Mouse (Mus musculus) layer of hippocampus, adult 11-12 months (tissue): ENCODE data around the gene Usp21.

Source experiments
- DNase-seq: peaks from one replicate; pipeline ENCODE4 v3.0.0; 2022; ENCODE audit warnings: low spot score

Gene Usp21

DNA sequence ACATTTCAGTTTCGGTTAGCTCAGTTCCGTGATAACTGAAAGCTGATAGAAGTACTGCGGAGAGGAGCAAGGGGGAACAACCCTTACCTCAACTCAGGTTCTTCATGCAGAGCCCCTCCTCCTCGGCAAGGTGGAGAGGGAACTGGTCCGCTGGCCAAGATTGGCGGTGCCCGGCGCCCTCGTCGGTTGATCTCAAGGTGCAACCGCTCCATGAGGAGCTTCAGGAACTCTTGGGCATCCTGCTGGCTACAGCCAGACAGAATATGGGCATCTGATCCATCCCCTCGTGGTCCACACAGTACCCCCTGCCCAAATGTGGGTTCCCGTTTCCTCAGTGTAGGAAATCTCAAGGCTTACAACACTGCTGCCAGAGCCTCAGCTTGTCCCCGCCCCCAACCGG, 3.3 kb downstream of the Usp21 start:
- peak; percentile 22 for DNase-seq

DNA sequence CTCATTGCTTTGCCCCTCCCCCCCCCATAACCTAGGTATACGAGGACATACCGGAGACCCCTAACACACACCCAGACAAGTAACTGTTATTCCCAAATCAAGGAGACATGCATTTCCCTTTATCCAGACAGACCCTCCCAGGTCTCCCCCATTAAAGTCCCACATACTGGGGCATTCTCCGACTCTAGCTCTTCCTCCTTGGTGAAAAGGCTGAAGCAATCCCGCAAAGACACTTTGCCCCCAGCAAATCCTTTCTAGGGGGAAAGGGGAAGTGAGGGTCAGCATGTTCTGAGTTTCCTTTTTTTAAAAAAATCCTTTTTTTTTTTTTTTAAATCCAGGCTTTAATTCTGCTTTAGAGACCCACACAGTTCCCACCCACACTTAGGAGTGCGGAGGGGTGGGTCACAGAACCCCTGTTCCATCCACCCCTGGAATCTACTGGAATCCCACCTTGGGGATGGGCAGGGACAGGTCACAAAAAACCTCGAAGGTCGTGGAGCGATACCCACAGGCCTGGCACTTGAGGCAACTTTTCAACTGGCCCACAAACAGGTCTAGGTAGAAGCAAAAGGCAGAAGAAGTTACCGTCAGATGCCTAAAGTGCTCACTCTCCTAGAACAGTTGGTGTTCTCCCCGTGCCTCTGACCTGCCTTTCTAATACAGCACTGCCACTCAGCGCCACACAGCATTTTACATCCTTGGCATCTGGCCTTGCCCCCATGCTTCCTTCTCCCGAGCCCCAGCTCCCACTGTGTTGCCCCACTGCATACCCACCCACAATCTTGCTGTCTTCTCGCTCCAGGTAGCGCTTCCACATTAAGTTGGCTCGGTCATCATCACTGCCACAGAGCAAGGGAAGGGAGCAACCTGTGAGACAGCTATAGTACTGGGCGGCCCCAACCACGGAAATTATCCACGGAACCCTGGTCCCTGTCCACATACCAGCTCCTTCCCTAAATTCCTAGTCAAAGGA, 4.3 kb downstream of the Usp21 start:
- peak; percentile 12 for DNase-seq

DNA sequence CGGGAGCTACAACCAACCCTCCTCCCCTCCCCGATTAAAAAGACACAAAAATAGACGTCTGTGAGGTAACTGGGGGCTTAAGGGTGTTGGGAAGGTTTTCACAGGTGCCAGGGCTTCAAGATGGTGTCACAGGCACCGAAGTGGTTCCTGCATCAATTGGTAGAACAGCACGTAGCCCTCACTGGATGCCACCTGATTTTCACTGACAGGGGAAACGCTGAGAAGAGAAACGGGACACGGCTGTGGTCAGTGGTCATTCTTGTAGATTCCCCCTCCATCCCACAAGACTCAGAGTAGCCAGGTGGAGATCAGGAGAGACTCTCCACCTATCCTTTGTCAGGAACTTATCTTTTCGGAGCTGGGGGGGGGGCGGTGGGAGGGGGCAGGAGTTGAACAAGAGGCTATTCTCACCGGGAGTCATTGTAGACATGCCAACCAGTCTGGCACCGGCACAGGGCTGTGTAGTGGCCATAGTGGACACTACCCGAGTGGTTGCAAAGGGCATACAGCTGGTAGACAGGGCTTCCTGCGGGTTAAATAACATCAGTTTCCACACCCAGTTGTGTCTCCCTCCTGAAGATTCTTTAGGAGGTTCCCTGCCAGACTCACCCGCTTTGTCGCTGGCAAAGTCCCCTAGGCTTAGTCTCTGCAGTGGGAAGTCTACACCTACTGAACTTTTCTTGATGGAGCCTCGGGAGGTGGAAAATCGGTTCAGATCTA, 5.5 kb downstream of the Usp21 start:
- peak; percentile 14 for DNase-seq

DNA sequence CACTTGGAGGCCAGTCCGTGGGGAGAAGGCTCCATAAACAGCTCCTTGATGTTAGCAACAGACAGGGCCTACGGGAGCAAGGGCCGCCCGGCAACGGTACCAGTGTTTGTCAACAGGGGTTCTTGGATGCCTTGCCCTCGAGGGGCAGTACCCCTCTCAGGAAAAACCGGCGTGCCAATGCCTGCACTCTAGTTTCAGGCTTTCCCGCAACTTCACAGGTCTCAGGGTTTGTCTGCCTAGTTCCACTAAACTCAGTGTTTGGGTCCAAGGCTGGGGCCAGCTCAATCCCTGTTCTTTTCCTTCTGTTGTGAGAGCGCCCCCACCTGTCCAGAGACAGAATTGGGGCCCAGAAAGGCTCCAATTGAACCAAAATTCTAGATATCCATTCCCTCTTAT, 6.3 kb downstream of the Usp21 start:
- peak; percentile 86 for DNase-seq

DNA sequence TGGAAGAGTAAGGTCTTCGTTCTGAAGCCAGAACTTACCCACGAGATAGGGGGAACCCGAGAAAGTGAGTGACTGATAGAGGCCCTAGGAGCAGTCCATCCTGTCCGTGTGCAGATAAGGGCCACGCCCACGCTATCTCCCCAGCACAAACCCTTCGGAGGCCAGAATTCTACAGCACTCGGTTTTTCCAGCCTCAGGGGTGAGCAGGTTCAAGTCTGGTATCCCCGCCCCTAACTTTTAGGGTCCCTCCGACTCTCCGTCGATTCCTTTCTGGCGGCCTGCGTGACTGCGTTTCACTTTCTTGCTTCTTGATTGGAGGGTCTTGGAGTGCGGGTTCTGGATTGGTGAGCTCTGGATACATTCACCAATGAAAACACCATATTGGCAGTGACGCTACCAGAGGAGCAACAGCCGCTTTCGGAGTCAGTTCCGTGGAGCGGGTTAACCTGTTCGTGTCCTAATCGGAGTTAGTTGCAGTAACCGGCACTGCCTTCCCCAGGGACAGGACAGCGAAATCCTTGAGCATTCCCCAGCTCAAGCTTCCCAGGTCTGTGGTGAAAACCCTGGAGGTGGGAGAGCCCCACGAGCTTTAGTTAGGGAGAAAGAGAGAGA, 6.8 kb downstream of the Usp21 start, which contains the start of gene Ppox:
TSS of gene Ppox (minus strand) at position 271 of the 612 bp plus-strand sequence.
- DNase-seq, result peak; percentile 95

DNA sequence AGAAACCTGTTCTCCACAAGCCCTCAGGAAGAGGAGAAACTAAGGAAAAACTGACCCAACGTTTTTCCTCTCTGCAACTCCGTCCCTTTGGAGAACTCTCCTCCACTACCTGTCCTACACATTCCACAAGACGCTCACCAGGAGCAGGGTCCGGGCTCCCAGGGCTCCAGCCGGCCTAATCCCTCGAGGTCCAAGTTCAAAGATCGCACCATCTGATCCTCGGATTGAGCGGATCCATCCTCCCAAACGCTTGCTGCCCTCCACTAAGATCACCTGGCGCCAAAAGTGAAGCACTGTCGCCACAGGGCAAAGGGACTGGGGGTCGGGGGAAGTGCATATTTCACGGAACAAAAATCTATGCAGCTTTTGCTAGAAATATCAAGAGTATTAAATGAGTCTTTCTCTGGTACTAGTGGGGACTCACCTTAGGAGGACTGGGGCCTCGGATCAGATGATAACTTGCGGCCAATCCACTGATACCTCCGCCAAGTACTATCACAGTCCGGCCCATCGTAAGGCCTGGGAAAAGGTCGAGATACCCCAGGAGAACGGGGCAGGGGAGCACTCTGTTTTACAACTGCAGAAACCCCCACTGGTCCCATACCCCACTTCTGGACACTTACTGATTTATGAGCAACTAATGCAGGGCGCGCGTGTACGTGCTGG, 7.4 kb downstream of the Usp21 start:
- DNase-seq, result no peak

DNA sequence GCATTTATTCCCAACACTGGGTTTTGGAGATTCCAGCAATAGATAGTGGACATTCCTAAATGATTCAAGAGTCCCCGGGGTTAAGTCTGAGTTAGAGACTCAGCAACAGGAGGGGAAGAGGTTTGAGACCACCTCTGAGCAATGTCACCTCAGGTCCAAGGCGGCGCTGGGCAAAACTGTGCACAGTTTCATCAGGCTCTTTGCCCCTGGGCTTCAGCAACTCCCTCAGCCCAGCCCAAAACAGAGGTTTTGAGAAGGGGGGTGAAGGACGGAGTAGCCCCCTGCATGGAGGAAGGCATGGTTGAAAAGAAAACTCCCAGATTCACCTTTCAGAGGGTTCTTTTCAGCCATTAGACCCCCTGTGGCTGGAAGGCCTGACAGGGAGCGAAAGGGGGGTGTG, 8.1 kb downstream of the Usp21 start:
- no peak for DNase-seq

DNA sequence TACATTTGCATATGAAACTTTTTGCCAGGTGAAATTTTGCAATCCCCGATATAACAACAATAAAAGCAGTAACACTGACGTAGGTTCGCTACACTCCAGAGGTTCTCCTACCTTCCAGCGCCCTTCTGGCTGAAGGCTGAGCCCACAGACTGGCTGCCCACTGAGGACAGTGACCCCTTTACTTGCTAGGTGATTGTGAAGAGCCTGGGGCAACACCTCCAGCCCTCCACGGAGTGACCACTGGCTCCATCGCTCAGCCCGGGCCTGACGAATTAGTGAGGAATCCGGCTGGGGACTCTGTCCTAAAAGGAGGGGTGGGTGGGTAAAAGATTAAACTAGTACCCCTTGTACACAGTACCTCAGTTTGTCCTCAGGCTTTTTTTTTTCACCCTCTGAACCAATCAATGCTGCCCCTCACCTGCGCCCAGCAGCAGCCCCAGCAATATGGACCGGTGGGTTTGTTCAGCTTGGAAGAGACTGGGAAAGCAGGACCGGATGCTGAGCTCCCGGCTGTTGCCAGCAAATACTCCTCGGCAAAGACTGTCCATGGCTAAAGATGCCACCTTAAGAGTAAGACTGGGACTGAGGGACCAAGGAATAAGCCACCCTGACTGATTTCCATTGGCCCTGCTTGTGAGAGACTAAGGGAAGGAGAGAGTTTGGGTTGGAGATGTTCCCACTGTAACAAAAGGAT, 8.6 kb downstream of the Usp21 start:
- no peak for DNase-seq

DNA sequence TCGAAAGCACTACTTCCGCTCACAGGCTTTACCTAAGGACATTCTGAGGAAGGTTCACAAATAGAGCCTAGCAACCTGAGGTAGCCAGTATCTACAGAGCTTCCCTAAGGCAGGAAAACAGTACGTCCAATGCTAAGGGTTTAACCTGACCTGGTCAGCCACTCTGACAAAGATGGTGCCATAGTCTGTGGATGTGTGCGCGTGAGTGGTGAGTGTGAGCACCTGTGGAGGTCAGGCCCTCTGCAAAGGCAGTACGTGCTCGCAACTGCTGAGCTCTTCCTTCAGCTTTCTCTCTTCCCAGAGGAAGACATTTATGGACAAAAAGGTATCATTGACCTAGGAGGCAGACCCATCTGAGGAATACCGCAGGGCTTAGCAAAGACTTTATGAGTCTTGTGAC, 9.4 kb downstream of the Usp21 start:
- DNase-seq, result no peak

DNA sequence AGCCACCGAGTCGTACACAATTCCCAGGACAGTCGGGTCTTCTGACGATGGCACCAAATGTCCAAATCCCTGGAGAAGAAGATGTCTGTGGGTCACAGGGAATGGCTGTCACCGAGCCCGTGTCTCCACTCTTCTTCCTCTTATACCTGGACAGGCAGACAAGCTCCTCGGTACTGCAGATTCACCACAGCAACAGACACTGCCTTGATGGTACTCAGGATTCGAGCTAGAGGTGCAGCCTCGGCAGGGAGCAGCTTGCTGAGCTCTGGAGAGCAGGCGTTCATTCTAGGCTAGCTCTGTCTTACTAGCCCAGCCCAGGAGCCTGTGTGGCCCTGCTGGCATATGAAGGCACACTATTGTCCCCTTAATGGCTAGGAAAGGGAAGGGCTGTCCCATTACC, 10.1 kb downstream of the Usp21 start:
- DNase-seq, result no peak

DNA sequence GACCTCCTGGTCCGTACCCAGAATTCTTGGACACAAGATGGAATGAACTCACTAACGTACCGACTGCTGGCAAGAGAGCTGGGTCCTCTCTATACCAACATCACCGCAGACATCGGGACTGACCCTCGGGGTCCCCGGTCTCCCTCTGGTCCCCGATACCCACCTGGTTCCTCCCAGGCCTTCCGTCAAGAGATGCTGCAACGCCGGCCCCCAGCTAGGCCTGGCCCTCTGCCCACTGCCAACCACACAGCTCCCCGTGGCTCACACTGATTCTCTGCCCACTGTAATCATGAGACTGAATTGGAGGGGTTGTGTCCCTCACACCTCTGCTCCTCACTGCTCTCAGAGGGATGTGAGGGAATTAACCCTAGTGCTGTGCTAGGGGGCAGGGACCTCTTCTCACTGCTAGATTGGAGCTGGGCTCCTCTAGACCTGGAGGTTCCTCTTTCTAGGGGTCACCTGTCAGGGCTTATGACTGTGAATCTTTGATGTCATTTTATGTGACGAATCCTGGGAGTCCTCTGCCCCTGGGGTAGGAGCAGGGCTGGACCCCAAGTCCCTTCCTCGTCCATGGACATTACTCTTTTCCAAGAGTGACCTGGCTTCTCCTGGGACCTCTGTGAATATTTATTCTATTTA, 11.6 kb downstream of the Usp21 start:
- no peak for DNase-seq

DNA sequence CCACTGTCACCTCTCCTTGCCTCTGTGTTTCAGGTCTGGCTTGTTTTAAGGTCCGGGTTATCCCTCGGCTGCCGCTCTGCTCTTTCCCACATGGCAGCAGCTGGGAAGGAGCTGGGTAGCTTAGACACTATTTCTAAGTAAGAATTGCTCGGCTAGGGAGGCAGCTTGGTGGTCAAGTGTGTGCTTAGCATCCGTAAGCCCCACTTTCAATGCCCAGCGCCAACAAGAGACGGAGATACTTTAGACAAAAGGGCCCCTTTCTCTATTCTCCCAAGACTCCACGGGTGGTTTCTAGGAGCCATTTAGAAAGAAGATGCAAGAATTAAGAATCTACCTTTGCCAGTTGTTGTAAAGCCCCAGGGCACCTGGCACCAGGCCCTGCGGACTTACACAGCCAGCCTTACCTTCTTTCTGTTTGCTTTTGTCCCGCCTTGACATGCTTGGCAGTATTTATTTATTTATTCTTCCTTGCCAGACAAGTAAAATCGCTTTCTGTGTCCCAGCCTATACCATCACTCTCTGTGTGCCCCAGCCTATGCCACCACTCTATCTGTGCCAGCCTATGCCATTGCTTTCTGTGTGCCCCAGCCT, 12.6 kb downstream of the Usp21 start:
- no peak for DNase-seq

DNA sequence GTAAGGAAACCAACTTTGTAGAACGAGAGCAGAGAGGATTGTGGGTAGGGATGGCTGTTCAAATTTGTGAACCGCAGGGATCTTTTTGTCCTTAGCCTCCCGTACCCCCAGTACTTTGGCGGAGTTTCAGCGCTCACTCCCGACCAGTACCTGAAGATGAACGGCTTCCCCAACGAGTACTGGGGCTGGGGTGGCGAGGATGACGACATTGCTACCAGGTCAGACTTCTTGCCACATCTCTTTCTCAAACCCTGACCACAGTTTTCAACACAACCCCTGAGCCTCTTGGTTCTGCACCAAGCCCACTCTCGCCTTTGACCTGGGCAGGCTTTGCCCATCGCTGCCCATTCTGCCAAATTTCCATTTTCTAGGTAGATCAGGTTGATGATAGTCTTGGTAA, 13.6 kb downstream of the Usp21 start:
- no peak for DNase-seq

DNA sequence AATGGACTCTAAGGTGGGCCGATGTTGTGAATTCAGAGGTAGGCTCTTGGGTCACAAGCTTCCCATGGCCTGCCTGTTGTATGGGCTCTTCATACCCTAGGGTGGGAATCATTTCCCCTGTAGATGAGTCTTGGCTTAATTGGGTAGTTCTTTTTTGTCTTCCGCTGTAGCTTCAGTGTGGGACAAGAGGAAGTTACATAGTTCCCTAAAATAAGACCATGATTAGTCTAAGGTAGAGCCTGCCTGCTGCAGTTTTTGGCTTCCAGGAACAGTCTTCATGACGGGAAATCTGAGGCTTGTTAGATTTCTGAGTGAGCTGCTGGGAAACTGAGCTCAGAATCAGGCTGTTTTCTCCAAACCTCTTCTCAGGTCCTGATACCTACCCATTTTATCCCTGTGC, 15.7 kb downstream of the Usp21 start:
- DNase-seq, result no peak

DNA sequence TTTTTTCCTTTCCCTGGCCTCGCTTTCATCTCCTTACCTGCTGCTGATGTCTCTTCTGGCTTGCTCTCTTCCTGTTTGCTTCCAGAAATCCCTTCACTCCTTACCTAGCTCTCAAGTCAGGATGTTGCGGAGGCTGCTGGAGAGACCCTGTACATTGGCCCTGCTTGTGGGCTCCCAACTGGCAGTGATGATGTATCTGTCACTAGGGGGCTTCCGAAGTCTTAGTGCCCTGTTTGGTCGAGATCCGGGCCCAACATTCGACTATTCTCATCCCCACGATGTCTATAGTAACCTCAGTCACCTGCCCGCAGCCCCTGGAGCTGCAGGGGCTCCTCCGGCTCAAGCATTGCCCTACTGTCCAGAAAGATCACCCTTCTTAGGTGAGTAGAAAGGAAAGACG, 16.2 kb downstream of the Usp21 start:
- no peak for DNase-seq

DNA sequence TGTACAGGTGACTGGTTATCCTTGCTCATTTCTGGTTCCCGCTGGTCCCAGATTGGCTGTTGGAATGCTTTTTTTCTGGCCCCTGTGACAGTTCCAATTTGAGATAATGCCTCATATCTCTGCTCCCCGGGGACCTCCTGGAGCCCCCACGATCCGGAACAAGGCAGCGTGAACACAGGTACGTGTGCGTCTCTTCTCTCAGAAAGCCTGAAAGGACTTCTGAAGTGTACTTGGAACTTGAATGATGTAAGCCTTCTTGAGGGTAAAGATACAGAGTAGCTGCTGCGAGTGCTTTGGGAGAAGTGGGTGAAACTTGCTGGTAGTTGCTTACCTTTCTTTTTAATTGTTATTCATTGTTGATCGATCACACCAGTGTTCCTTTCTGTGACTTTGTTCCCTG, 16.6 kb downstream of the Usp21 start:
- no peak for DNase-seq

DNA sequence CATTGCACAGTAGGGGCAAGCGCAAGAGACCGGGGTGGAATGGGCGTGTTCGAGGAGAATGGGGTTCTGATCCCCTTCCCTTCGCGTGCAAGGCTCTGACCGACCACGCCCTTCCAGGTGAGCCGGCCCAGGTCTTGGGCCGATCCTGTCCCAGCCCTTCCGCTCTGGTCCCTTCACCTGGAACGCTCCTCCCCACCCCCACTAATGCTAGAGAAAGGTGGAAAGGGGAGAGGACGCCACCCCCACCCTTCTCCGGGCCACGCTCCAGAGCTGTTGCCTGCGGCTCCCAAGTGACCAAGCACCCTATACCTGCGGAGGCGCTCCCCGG, 17.3 kb downstream of the Usp21 start:
- DNase-seq, result no peak

DNA sequence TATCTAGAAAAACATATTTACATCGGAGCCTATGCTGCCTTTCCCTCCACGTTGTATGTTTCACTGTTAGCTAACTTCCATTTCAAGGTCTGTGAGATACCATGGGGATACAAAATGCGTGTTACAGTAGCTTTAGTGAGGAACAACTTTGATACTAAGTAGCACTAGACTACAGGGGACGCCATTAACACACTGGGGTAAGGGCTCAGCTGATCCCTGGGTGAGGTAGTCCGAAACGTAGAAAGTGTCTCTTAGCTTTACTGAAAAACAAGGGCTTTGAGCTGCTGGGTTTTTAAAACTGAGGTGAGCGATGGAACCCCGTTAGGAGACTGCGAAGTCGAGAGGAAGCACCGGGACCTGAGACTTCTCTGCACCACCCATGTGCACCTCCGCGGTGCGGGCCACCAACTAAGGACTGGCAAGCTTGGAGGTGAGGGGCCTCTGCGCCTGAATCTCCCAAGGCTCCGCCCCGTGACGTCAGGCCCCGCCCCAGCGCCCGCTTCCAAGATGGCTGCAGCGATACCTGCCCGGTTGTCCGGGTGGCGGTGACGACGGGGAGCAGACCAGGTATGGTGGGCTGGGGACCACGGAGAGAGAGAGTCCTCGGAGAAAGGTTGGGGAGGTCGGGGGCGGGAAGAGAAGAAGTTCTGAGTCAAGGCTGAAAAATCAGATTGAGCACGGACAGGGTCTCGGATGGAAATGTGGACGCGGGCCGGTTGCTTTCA, 17.8 kb downstream of the Usp21 start, which contains the start of gene B4galt3:
TSS of gene B4galt3 (plus strand) at position 481 of the 725 bp plus-strand sequence.
- DNase-seq, result peak; percentile 96

DNA sequence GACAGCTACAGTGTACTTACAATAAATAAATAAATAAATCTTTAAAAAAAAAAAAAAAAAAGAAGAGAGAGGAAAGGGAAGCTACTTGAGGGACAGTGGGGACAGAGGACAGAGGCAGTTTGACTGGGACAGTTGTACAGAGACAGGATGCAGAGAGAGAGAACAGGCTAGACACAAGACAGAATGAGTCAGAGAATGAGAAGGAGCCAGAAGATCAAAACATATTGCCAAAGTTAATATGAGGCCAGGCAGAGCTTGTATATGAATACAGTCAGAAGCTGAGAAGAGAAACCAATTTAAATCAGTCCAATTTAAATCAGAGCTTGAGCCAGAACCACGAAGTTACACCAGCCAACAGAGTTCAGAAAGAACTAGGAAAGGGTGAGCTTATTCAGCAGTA, 19.4 kb downstream of the Usp21 start:
- DNase-seq, result no peak
